Mouse (Mus musculus): Measurements from ENCODE around the gene Ccdc169.

Gene Ccdc169

GRCm38 (mm10) chr3:55137039-55137438, at the start of gene Ccdc169:
TSS of gene Ccdc169 (plus strand) at chr3:55137339.
- no peak for DNase-seq

GRCm38 (mm10) chr3:55087360-55087759, 49.8 kb upstream of the Ccdc169 start:
- no peak for DNase-seq

- no peak for DNase-seq
Observed at GRCm38 (mm10) chr3:55088359-55088758, 48.8 kb upstream of the Ccdc169 start.

DNA sequence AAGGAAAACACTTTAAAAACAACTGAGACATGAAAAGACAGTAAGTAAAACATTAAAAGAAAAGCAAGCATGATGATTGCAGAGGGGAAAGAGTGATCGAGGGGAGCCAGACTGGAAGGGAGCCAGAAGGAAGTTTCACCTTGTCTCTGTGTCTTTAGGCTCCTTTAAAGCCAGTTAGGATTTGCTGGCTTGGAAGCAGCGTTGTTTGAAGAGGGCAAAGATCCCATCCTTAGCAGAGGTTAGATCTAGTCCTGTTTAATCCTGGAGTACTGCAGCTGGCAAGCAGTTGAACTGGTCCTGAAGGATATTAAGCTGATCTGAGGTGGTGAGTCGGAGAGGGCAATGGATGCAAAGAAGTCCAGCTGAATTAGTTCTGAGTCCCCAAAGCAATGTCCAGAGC, 48.3 kb upstream of the Ccdc169 start:
- DNase-seq, result peak; percentile 40 to 65

DNA sequence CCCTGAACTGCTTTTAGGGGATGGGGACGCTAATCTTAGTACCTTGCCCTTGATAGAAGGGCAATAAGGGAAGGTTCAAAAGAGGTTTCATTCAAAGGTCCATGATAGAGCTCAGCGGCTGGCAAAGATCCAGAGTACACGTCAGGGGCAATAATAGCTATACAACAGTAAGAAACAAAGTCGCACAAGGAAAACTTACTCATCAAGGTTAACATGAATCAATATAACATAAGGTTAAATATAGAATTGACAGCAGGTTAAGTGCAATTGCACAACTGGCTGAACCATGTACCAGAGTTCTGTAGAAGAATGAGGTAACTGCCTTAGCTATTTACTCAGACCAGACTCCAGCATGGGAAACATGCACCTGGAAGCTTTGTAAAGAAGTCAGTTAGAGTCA, 47.8 kb upstream of the Ccdc169 start:
- DNase-seq, result no peak

GRCm38 (mm10) chr3:55093161-55093560, 44.0 kb upstream of the Ccdc169 start:
- DNase-seq, result no peak

- no peak for DNase-seq
Observed at GRCm38 (mm10) chr3:55095968-55096654, 41.0 kb upstream of the Ccdc169 start.

GRCm38 (mm10) chr3:55096655-55097005, 40.5 kb upstream of the Ccdc169 start:
- no peak for DNase-seq

GRCm38 (mm10) chr3:55097186-55097585, 40.0 kb upstream of the Ccdc169 start:
- DNase-seq, result no peak

DNA sequence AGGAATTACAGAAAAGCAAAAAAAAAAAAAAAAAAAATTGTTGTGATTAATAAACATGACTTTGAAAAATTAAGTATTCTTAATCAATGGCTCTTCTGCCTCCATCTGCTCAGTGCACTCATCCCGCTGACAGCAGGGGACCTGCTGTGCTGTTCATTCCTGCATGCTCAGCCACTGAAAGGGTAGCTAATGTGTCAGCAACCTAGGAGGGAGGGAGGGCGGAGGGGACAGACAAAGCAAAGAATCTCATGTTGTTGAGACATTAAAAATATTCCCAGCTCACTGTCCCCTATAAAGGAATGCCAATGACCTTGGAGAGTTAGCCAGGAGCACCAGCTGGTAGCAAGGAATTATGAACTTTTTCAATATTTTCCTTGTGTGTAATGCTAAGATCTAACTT, 39.1 kb upstream of the Ccdc169 start:
- no peak for DNase-seq

DNA sequence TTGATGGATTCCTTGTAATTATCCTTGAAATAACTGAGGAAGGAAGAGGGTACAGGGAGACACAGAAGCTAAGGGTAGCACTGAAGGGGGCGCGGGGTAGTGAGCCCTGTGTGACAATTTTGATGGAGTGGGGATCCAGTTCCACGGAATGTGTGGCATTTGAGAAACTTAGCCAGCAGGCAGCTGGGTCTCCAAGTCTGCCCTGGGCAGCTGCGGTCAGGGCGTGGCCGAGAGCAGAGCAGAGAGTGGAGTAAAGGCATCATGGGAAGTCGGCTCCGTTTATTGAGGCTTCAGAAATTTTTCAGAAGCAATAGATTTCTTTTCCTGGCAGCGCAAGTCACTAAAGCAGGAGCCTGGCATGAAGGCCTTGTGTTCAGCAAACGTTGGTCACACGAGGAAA, 38.1 kb upstream of the Ccdc169 start:
- no peak for DNase-seq

DNA sequence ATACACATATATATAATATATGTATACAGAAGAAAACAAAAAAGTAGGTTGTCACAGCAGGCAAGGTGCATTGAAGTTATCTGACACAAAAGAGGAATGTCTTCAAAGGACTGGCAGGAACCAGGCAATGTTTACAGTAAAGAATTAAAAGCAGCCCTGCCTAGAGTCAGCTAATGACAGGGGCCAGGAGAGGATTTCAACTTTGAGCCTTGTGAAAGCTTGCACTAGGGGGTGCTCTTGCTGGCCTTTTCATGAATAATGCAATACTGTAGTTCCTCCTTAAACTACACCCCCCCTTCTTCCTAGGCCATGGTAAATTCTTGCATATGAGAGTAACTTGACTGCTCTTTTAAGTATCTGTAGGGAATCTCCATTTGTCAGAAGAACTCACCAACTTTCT, 36.0 kb upstream of the Ccdc169 start:
- no peak for DNase-seq

DNA sequence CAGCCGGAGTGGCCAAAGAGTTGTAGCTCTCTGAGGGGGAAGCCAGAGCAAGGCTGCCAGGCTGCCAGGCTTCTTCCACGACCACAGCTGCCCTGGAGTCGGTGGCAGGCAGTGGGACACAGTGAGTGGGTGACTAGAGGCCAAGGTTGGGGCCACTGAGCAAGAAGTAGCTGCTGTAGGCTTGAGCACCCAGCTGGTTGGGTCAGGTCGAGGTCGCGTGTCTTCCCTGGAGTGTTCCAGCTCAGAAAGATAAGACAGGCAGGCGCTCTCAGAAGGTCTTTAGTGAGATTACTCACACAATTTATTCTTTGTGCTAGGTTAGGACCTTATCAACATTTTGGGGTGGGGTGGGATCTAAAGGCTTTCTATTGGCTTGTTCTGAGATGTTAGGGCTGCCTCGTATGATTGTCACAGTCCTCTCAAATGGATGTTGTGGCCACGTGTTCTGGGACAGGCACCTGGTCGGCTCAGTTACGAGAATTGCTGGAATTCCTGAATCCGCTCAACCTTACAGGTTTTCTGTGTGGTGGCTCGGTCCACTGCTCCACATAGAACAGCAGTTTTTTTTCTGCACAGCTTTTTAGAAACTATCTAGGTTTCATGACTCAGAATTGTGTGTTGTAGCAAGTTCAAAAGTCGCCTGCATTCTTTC, 31.6 kb upstream of the Ccdc169 start:
- DNase-seq, result peak in 1 of 2 experiments; percentile 38

DNA sequence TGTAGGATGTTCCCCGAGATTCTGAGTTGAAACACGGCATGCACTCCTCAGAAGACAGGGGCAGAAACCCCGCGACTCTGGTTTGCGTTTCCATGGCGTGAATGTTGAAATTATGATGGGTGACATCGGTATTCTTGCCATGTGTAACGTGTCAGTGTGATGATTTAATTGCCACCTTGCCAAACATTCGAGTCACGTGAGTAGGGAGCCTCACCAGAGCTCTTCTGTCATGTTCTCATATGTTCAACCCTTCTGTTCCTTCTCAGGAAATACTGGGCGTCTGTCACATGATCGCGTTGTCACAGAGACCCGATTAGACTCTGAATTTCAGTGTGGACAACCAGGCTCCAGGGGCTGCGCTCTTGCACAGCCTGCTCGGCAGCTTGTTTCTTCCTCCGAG, 31.1 kb upstream of the Ccdc169 start:
- DNase-seq, result no peak

- no peak for DNase-seq
Observed at GRCm38 (mm10) chr3:55109097-55109496, 28.0 kb upstream of the Ccdc169 start.

GRCm38 (mm10) chr3:55111935-55112709, 25.0 kb upstream of the Ccdc169 start, which contains the start of gene Spg20:
TSS of gene Spg20 (plus strand) at chr3:55112108.
- peak; percentile 95 for DNase-seq

DNA sequence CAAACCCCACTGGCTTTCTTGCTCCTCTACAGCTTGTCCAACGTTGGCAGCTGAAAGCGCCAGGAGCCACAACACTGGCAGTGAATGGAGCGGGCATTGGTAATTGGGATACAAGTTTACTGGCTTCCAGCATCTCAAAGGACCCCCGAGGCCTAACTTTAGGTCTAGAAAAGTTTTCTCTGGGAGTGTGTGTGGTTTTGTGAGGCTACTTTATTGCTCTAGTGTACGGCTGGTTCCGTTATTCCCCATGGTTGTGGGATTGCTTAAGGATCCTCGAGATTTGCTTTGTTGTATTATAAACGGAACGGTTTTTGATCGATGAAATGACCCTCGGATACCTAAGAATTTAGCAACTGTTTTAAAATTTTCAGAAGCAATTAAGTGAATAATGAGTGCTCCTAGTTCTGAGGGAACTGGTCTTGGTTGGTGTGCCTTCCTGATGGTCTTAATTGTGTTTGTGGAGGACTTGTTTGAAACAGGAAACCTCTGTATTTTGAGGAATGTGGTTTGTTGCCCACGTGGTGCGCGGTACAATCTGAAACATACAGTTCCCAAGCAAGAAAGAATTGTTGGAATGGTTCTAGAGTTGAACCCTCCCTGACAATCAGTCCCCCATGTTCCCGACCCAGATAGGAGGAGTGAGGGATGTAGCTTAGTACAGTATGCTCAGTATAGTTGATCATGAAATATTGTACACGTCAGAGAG, 24.3 kb upstream of the Ccdc169 start:
- DNase-seq, result no peak

- peak; percentile 36 to 56 for DNase-seq
Observed at GRCm38 (mm10) chr3:55114313-55115065, 22.6 kb upstream of the Ccdc169 start.

DNA sequence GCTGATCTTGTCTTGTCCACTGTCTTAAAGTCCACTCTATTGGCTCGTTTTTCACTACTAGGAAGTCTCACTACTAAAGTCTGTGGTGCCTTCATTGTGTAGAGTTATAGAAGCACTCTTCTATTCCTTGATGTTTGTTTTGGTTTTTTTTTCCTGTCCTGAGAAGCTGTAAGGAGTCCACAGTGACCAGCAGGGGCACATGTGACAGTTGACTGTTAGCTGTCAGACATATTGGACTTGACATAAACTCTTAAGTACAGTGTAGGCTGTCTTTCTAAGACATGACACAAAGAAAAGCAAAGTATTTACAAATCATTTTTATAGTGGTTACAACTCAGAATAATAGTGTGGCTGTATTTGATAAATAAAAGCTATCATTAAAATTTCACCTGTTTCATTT, 22.1 kb upstream of the Ccdc169 start:
- DNase-seq, result no peak

GRCm38 (mm10) chr3:55115989-55116388, 21.1 kb upstream of the Ccdc169 start:
- no peak for DNase-seq

GRCm38 (mm10) chr3:55119275-55119898, 17.8 kb upstream of the Ccdc169 start:
- no peak for DNase-seq

DNA sequence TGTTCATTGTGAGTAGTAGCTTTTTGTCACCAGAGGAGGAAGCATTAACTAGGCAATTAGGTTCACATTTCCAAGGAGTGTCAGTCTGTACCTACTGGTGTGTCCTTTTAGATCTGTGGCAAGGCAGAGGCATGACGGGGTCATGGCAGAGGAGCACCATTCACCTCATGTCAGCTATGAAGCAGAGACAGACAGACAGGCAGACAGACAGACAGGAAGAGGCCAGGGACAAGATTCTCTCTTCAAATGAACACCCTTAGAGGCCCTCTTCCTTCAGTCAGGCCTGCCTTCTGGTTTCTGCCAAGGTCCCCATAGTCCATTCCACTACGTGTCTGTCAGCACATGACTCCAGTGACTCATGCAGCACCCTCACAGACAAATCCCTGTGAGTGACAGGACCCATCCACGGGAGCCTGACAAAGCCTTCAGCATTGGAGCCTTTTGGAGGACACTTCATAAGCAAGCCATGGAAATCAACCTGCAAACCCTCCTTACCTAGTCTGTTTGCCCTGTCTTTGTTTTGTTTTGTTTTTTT, 14.7 kb upstream of the Ccdc169 start:
- DNase-seq, result no peak
